Mouse (Mus musculus) MEL (cell line): ENCODE measurements at regions not wholly inside any gene's neighbourhood (a gene's known extent, or its start where the extent isn't known, plus 50 kb on each side); places are given as distances from the start of the nearest gene placed in this dataset.
A peak's percentile ranks its signal among the peaks of the same experiment; 100 is the strongest.

Source experiments
- DNase-seq: peaks from one replicate; pipeline ENCODE4 v3.0.0; 2011; ENCODE audit warnings: low read depth, low spot score
- H3K27ac ChIP-seq: 2 replicates; pipeline ENCODE4 v1.5.1; 2012; ENCODE audit warnings: low read depth, mild to moderate bottlenecking, control low read depth, low read length, moderate library complexity; ENCODE audit not compliant: control insufficient read depth
- H3K27me3 ChIP-seq, 2 experiments: fragments of 150-350 bp in 1 of 2; sonication (generic) in 1 of 2; 2 replicates each; pipeline ENCODE4 v1.6.1; 2012; ENCODE audit warnings: low read length in 2 of 2, mild to moderate bottlenecking in 2 of 2, improper control_type of control experiment in 1 of 2, moderate library complexity in 1 of 2; ENCODE audit not compliant: insufficient read depth in 2 of 2, control insufficient read depth in 1 of 2
- H3K36me3 ChIP-seq, 2 experiments: 2 replicates each; pipeline ENCODE4 v1.6.1; 2012 to 2014; ENCODE audit warnings: low read length in 2 of 2, improper control_type of control experiment in 1 of 2, inconsistent platforms in 1 of 2, mild to moderate bottlenecking in 1 of 2; ENCODE audit not compliant: insufficient read depth in 2 of 2, control insufficient read depth in 1 of 2
- H3K4me1 ChIP-seq, 2 experiments: fragments of 150-350 bp in 1 of 2; sonication (generic) in 1 of 2; 2 replicates each; pipeline ENCODE4 v1.6.1; 2012; ENCODE audit warnings: low read length in 2 of 2, improper control_type of control experiment in 1 of 2, mild to moderate bottlenecking in 1 of 2; ENCODE audit not compliant: insufficient read depth in 2 of 2, control insufficient read depth in 1 of 2
- H3K4me3 ChIP-seq, 2 experiments: fragments of 150-350 bp in 1 of 2; sonication (generic) in 1 of 2; 2 replicates each; pipeline ENCODE4 v1.5.1; 2012; ENCODE audit warnings: low read depth in 2 of 2, low read length in 2 of 2, mild to moderate bottlenecking in 2 of 2, moderate library complexity in 2 of 2, control low read depth in 1 of 2, improper control_type of control experiment in 1 of 2; ENCODE audit not compliant: control insufficient read depth in 1 of 2, insufficient read depth in 1 of 2
- H3K79me2 ChIP-seq: 2 replicates; pipeline ENCODE4 v1.6.1; 2012; ENCODE audit warnings: mild to moderate bottlenecking, low read length, moderate library complexity; ENCODE audit not compliant: control insufficient read depth, poor library complexity, insufficient read depth
- H3K9ac ChIP-seq: 2 replicates; pipeline ENCODE4 v1.6.1; 2012; ENCODE audit warnings: low read depth, mild to moderate bottlenecking, control low read depth, low read length, moderate library complexity; ENCODE audit not compliant: control insufficient read depth, poor library complexity, severe bottlenecking
- H3K9me3 ChIP-seq: fragments of 150-350 bp; sonication (generic); replicated peaks from 2 replicates; pipeline ENCODE4 v1.6.1; 2012; ENCODE audit warnings: mild to moderate bottlenecking, low read length, improper control_type of control experiment, moderate library complexity; ENCODE audit not compliant: insufficient read depth
- CHD1 ChIP-seq: IDR thresholded peaks from 2 replicates; pipeline ENCODE4 v1.6.1; 2012; ENCODE audit warnings: low read depth, mild to moderate bottlenecking, inconsistent platforms, low read length, improper control_type of control experiment
- ELF1 ChIP-seq: IDR thresholded peaks from 2 replicates; pipeline ENCODE4 v1.6.1; 2014; ENCODE audit warnings: low read depth, mild to moderate bottlenecking, inconsistent platforms, low read length, improper control_type of control experiment, moderate library complexity
- EP300 ChIP-seq, 2 experiments: IDR thresholded peaks; 2 replicates each; pipeline ENCODE4 v1.6.1; 2011; ENCODE audit warnings: improper control_type of control experiment in 2 of 2, low read length in 2 of 2, low read depth in 1 of 2, mild to moderate bottlenecking in 1 of 2
- ETS1 ChIP-seq: IDR thresholded peaks from 2 replicates; pipeline ENCODE4 v1.6.1; 2012; ENCODE audit warnings: low read depth, mild to moderate bottlenecking, inconsistent platforms, low read length, improper control_type of control experiment, moderate library complexity
- GATA1 ChIP-seq: IDR thresholded peaks from 2 replicates; pipeline ENCODE4 v1.6.1; 2011; ENCODE audit warnings: low read depth, low read length, improper control_type of control experiment
- HCFC1 ChIP-seq: IDR thresholded peaks from 2 replicates; pipeline ENCODE4 v1.6.1; 2012; ENCODE audit warnings: low read depth, mild to moderate bottlenecking, inconsistent platforms, low read length, improper control_type of control experiment, moderate library complexity
- MAFK ChIP-seq: IDR thresholded peaks from 2 replicates; pipeline ENCODE4 v1.6.1; 2011; ENCODE audit warnings: low read depth, mild to moderate bottlenecking, low read length, improper control_type of control experiment, borderline replicate concordance
- MAZ ChIP-seq: IDR thresholded peaks from 2 replicates; pipeline ENCODE4 v1.6.1; 2012; ENCODE audit warnings: low read depth, mild to moderate bottlenecking, inconsistent platforms, low read length, improper control_type of control experiment
- MEF2A ChIP-seq: IDR thresholded peaks from 2 replicates; pipeline ENCODE4 v1.6.1; 2014; ENCODE audit warnings: low read depth, mild to moderate bottlenecking, inconsistent platforms, low read length, improper control_type of control experiment; ENCODE audit not compliant: poor library complexity, insufficient replicate concordance, severe bottlenecking; ENCODE audit errors: extremely low read depth
- MXI1 ChIP-seq: IDR thresholded peaks from 2 replicates; pipeline ENCODE4 v1.6.1; 2011; ENCODE audit warnings: mild to moderate bottlenecking, low read depth, low read length, improper control_type of control experiment
- MYB ChIP-seq: IDR thresholded peaks from 2 replicates; pipeline ENCODE4 v1.6.1; 2011; ENCODE audit warnings: mild to moderate bottlenecking, low read depth, low read length, improper control_type of control experiment
- NELFE ChIP-seq: IDR thresholded peaks from 2 replicates; pipeline ENCODE4 v1.6.1; 2011; ENCODE audit warnings: low read depth, low read length, improper control_type of control experiment
- POLR2A ChIP-seq, 2 experiments: IDR thresholded peaks; 2 replicates each; pipeline ENCODE4 v1.6.1; 2011 to 2012; ENCODE audit warnings: low read length in 2 of 2, mild to moderate bottlenecking in 2 of 2, control low read depth in 1 of 2, improper control_type of control experiment in 1 of 2, low read depth in 1 of 2, moderate library complexity in 1 of 2; ENCODE audit not compliant: control insufficient read depth in 1 of 2, insufficient read depth in 1 of 2, poor library complexity in 1 of 2
- POLR2AphosphoS2 ChIP-seq: IDR thresholded peaks from 2 replicates; pipeline ENCODE4 v1.6.1; 2011; ENCODE audit warnings: low read length, improper control_type of control experiment
- POLR2AphosphoS5 ChIP-seq: IDR thresholded peaks from 2 replicates; pipeline ENCODE4 v1.6.1; 2012; ENCODE audit warnings: low read depth, borderline replicate concordance, mild to moderate bottlenecking, inconsistent platforms, low read length, moderate library complexity, mixed read lengths
- RAD21 ChIP-seq: IDR thresholded peaks from 2 replicates; pipeline ENCODE4 v1.6.1; 2011; ENCODE audit warnings: mild to moderate bottlenecking, low read depth, low read length, improper control_type of control experiment
- RCOR1 ChIP-seq: IDR thresholded peaks from 2 replicates; pipeline ENCODE4 v1.6.1; 2012; ENCODE audit warnings: low read depth, mild to moderate bottlenecking, inconsistent platforms, low read length, improper control_type of control experiment
- SIN3A ChIP-seq: IDR thresholded peaks from 2 replicates; pipeline ENCODE4 v1.6.1; 2012; ENCODE audit warnings: low read length, improper control_type of control experiment, inconsistent platforms
- TCF12 ChIP-seq: IDR thresholded peaks from 2 replicates; pipeline ENCODE4 v1.6.1; 2014; ENCODE audit warnings: low read depth, mild to moderate bottlenecking, inconsistent platforms, low read length, improper control_type of control experiment, moderate library complexity
- ZC3H11A ChIP-seq: IDR thresholded peaks from 2 replicates; pipeline ENCODE4 v1.6.1; 2012; ENCODE audit warnings: low read depth, mild to moderate bottlenecking, inconsistent platforms, low read length, improper control_type of control experiment
- ZKSCAN1 ChIP-seq: IDR thresholded peaks from 2 replicates; pipeline ENCODE4 v1.6.1; 2012; ENCODE audit warnings: low read depth, mild to moderate bottlenecking, inconsistent platforms, low read length, improper control_type of control experiment, moderate library complexity
- ZMIZ1 ChIP-seq: IDR thresholded peaks from 2 replicates; pipeline ENCODE4 v1.6.1; 2012; ENCODE audit warnings: low read depth, mild to moderate bottlenecking, inconsistent platforms, low read length, improper control_type of control experiment, moderate library complexity
- ZNF384 ChIP-seq: IDR thresholded peaks from 2 replicates; pipeline ENCODE4 v1.6.1; 2012; ENCODE audit warnings: low read depth, mild to moderate bottlenecking, inconsistent platforms, low read length, improper control_type of control experiment

DNA sequence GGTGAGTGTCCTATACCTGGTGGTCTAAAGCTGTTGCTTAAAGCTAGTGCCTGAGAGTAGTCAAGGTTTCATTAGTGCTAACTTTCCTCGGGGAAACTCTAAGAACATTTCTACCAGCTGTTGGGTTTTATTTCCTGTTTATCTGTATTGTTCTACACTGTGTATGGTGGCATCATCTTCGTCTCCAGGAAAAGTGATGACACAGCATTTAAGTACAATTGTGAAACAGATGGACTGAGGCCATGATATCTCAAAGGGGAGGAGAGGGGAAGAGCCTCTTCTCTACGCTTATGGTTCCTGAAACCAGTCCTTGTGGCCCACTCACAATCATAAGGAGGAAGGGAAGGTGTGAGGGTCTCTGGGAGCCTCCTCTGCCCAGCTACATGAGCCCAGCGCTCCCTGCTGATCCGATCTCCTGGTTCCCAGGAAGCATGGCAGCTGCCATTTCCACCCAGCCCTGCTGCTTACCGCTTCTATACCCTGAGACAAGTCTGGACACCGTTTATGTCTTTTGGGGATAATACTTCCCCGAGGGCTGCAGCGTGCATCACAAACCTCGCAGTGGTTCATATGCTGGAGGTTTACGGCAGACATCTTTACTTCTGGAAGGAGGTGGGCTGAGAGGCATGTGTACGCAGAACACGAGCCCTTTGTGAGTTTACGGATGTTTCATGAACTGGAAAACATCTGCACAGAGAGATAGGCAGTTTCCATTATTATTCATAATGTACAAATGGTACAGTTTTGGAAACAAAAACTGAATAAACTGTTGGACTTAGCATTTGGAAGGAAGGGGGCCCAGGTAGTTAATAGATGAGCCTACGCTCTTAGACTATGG, 189.6 kb downstream of the Fam43a start (continued):
- TF ChIP-seq POLR2A (IDR thresholded peaks at IDR 0.05; ENCODE audit: control insufficient read depth in 1 of 2, insufficient read depth in 1 of 2, low read depth in 1 of 2, low read length in 2 of 2, poor library complexity in 1 of 2) (0 out of 4 replicates have a peak, but pooled peaks of 1 of the 2 experiments have one; percentile 26), RAD21 (no peak), ZC3H11A (no peak), ZKSCAN1 (no peak), HCFC1 (no peak; the same call in 1 of the 2 replicates), POLR2AphosphoS2 (no peak), MAZ (no peak), NELFE (0 out of 2 replicates have a peak, but pooled peaks have one; percentile 22), ZNF384 (no peak), MAFK (peak; percentile 99), SIN3A (peak; percentile 4; the same call in 1 of the 2 replicates), ETS1 (peak; percentile 79), MYB (no peak)

DNA sequence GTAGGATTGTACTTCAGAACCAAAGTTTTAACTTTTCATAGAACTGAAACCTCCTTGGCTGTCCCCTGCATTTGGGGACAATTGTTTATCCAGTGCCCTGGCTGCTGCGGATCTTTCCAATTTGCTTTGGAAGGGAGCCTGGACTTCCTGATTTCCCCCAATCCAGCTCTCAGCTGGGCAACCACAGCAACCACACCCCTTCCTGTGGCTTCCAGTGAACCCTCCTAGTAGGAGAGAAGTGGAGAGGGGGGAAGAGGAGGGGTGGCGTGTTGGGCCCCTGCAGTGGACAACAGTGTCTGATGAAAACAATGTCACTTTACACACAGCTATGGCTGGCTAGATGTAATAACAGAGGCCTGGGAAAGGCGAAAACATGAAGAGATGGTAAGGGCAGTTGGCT, 190.5 kb downstream of the Fam43a start:
- peak; percentile 71 for DNase-seq
- peak overlapping the region; percentile 51 to 57 for H3K4me3 ChIP-seq
- H3K27me3 ChIP-seq, result no peaks in the 10 kb centered on the region
- peaks cover 27 to 63% of the 10 kb centered on the region in 2 experiments for H3K4me1 ChIP-seq
- TF ChIP-seq ELF1, result peak; percentile 53
- peak; percentile 55 for TF ChIP-seq TCF12
- no peak for TF ChIP-seq POLR2AphosphoS5
- TF ChIP-seq RCOR1, result peak; percentile 85
- TF ChIP-seq HCFC1, result 0 out of 2 replicates have a peak, but pooled peaks have one; percentile 20
- TF ChIP-seq MXI1, result peak; percentile 13; the same call in 1 of the 2 replicates
- TF ChIP-seq EP300 (IDR thresholded peaks at IDR 0.05; ENCODE audit: low read depth in 1 of 2, low read length in 2 of 2), result peak; percentile 60 to 72; a peak in 3 of 4 replicates
- TF ChIP-seq MEF2A, result no peak
- TF ChIP-seq ZMIZ1, result no peak
- peak; percentile 95 for TF ChIP-seq ETS1
- peak; percentile 54 for TF ChIP-seq MAFK
- TF ChIP-seq CHD1, result no peak
- TF ChIP-seq SIN3A, result peak; percentile 67
- no peak for TF ChIP-seq GATA1
- peak overlapping the region; percentile 44 for H3K9ac ChIP-seq
- peak overlapping the region; percentile 98 for H3K27ac ChIP-seq
- no peaks in the 10 kb centered on the region for H3K9me3 ChIP-seq
- no peaks in the 10 kb centered on the region; the same call in 1 of the 2 replicates for H3K79me2 ChIP-seq
- H3K36me3 ChIP-seq, result peaks cover 0 to 50% of the 10 kb centered on the region in 2 experiments; a peak in 2 of 4 replicates
